Mouse (Mus musculus): Measurements from ENCODE around the gene Ssbp4.

The Ssbp4 gene

DNA sequence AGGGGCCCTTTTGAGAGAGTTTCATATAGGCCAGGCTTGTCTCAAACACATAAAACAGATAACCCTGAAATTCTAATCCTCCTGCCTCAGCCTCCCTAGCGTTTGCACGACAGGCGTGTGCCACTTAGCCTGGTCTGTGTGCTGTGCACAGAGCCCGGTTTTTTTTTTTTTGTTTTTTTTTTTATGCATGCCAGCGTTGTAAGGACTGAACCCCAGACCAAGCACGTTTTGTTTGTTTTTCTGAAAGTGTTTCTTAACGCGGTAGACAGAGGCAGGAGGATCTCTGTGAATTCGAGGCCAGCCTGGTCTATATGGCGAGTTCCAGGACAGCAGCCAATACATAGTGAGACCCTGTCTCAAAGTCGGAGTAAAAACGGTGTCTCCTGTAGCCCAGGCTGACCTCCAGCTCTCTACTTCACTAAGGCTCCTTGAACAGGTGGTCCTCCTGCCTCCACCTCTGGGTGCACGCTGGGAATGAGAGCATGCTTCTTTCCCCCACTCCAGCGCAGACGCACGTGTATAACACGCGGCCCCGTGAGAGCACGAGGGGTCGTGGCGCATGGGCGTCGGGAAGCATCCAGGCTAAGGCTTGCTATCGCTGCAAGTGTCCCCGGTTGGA is at the start of gene Ssbp4:
Gene Ssbp4 (minus strand): TSS at position 124 of the 619 bp plus-strand sequence.
- no peak for DNase-seq (ENCODE audit: low spot score in 2 of 2)

DNA sequence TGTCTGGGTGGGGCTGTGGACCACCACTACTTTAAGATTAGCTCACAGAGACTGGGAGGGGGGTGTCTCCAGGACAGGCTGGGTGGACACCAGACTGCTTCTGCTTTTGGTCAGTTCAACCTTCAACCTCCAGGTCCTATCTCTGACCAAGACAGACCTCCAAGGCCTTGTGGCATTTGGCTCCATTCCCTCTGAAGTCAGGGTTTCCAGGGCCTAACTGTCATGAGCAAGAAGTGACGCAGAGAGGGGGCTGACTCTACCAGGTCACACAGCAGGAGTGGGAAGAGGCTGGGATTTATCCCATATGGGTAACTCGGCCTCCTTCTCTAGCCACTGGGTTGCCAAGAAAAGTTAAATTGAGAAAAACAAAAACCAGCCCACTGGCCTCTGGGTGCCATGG is 49.1 kb upstream of the Ssbp4 start:
- no peak for DNase-seq (ENCODE audit: low spot score in 2 of 2)

DNA sequence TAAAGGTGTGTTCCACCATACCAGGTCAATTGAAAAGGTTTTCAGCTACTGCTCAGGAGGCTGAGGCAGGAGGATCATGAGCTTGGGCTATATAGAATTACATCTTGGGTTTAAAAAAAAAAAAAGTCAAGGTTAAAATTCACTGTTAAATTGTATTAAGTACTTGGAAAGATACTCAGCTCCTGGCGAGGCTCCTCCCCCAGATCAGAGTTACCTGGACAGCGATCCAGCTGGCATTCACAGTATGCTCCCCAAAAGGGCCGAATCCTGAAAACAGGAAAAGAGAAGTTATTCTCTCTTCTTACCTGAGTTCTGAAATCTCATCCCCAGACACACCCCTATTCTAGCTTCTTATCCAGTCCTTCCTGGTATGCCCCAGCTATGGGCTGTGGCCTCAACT is 48.5 kb upstream of the Ssbp4 start:
- no peak for DNase-seq (ENCODE audit: low spot score in 2 of 2)

DNA sequence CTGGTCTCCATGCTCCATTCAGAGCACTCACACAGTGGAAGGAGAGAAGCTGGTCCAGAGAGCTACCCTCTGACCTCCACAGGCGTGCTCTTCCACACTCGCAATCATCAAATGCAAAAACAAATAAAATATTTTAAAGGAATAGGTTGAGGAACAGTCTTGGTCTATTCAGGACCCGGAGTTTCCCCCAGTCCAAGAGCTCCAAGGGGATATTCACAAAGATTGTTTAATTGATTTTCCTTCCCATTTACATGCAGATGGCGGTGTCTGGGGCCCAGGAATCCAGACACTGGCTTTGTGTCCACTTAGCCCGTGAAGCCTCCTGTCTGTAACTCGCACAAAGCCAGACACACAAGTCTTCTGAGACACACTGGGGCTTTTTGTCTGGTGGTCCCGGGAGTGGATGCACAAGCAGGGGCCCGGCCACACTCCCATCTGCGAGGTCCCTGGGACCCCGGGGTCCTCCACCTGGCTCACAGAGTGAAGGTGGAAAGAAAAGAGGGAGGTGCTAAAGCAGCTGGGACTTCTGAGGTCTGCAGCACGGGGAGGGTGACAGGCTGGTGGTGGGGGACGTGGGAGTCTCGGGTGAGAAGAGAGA is 47.6 kb upstream of the Ssbp4 start:
- no peak for DNase-seq (ENCODE audit: low spot score in 2 of 2)

DNA sequence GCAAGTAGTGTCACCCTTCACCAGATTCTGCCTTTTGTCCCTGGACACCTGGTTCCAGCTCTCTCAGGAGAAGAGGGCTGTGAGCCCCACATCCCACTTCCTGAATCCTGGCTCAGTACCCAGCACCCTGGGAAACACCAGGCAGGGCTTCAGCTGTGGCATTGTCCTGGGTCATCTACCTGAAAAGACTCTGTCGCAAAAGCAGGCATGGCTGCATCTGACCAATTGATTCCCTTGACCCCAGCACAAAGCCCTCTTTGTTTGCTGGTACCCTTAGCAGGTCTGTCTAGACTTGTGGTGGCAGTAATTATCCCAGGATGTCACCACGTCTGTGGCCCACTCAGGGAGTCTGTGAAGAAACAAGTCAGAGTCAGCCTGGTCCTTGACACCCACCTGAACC is 46.8 kb upstream of the Ssbp4 start:
- no peak for DNase-seq (ENCODE audit: low spot score in 2 of 2)

DNA sequence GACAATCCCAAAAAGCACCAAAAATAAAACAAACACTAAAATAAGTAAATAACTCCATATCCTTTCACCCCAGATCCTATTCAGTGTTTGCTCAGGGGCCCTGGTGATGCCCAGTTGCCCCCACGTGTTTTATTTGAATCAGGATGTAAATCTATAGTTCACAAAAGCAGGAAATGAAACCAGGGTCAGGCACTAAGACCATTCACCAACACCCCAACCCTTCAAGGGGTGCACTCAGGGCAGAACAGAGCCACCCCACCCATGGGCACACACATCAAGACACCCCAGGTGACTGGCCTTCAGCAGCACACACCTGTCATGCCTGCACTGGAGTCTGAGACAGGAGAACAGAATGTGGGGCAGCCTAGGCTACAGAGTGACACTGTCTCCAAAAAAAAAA is 45.4 kb upstream of the Ssbp4 start:
- DNase-seq (ENCODE audit: low spot score in 2 of 2), result no peak

- no peak for DNase-seq (ENCODE audit: low spot score in 2 of 2)
These were observed 44.6 kb upstream of the Ssbp4 start for GRCm38 (mm10) chr8:70653226-70653625.

DNA sequence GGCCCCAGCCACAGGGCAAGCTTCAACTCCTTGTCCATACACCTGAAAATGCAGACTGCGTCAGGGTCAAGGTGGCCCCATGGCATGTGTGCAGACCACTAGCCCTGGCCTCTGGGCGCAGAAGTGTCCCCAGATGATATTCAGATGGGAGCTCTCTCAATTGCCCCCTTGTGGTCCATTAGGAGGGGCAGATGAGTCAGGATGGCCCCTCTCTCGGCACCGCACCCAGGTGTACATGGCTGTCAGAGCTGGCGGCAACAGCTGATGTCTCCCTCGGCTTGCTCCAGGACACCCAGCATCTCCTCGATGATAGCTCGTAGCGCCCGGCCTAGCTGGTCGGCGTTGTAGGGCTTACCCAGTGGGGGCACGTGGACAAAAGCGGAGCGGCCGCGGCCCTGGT is 41.7 kb upstream of the Ssbp4 start:
- no peak for DNase-seq (ENCODE audit: low spot score in 2 of 2)

- peak; percentile 91 to 92 for DNase-seq (ENCODE audit: low spot score in 2 of 2)
These were observed 40.7 kb upstream of the Ssbp4 start for GRCm38 (mm10) chr8:70649324-70649723.

- DNase-seq (ENCODE audit: low spot score in 2 of 2), result no peak
These were observed 40.2 kb upstream of the Ssbp4 start for GRCm38 (mm10) chr8:70648921-70649320.

DNA sequence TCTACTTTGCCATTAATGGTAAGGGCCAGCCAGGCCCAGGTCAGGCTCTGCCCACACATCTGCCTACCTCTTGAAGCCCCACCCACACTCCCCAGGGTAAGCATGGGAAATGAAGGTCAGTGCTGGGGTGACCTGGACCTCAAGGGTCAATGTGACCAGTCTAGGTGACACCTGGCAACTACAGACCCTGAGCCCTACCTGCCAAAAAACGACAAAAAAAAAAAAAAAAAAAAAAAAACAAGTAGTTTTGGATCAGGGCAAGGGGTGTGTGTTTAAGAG is 39.4 kb upstream of the Ssbp4 start:
- no peak for DNase-seq (ENCODE audit: low spot score in 2 of 2)

DNA sequence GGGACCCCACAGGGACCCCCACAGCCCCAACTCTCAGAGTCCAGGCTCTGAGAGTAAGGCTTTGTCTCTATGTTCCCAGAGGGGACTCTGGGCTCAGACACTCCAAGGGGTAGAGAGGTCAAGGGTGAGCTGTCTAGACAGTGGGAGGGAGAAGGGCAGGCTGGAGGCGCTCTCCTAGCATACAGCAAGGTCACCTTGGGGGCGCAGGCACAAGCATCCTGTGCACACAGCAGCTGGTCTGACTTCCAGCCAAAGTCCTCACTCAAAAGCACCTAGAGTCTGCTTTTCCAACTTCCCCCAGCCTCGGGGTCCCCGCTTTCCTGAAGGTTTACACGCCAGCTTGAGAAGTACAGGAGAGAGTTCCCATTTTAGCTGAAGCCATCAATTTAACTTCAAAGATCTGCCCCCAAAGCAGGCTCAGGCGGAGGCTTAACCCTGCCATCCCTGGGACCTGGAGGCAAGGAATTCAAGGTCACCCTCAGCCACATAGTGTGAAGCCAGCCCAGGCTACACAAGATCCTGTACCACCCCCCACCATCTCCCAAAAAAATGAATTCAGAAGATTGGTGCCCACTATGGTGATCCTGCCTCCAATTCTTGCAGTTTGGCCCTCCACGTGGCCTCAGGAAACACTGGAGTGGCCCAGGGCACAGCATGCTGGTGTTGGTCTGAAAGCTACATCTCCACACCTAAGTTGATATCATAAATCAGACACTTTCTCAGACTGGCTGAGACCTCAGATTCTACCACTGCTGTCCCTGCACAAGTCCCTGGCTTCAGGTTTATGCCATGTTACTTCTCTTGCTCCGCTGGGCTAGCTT is 38.9 kb upstream of the Ssbp4 start:
- DNase-seq (ENCODE audit: low spot score in 2 of 2), result no peak

GRCm38 (mm10) chr8:70646775-70647174 is 38.1 kb upstream of the Ssbp4 start:
- DNase-seq (ENCODE audit: low spot score in 2 of 2), result no peak

- DNase-seq (ENCODE audit: low spot score in 2 of 2), result no peak
These were observed 37.7 kb upstream of the Ssbp4 start for GRCm38 (mm10) chr8:70646369-70646768.

- DNase-seq (ENCODE audit: low spot score in 2 of 2), result peak; percentile 57 to 62
These were observed 37.0 kb upstream of the Ssbp4 start for GRCm38 (mm10) chr8:70645501-70646224.

GRCm38 (mm10) chr8:70644065-70644464 is 35.4 kb upstream of the Ssbp4 start:
- DNase-seq (ENCODE audit: low spot score in 2 of 2), result no peak

- DNase-seq (ENCODE audit: low spot score in 2 of 2), result no peak
These were observed 34.3 kb upstream of the Ssbp4 start for GRCm38 (mm10) chr8:70643019-70643418.

DNA sequence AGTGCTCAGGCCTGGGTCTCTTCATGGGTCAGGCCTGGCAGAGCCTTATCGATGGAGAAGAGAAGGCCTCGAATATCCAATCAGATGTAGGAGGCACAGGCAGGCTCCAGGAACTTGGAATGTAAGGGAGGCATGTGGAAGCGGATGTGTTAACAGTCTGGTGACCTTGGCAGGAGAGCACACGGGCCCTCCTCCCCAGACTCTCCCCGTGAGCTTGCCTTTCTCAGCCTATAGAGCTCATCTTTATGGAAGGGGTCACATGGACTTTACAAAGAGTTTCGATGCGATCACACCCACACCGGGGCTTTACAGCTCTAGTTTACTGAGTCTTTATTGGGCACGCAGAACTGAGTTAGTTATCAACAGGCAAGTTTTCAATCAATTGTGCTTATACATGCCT is 30.1 kb upstream of the Ssbp4 start:
- no peak for DNase-seq (ENCODE audit: low spot score in 2 of 2)

- no peak for DNase-seq (ENCODE audit: low spot score in 2 of 2)
These were observed 28.2 kb upstream of the Ssbp4 start for GRCm38 (mm10) chr8:70636838-70637237.

DNA sequence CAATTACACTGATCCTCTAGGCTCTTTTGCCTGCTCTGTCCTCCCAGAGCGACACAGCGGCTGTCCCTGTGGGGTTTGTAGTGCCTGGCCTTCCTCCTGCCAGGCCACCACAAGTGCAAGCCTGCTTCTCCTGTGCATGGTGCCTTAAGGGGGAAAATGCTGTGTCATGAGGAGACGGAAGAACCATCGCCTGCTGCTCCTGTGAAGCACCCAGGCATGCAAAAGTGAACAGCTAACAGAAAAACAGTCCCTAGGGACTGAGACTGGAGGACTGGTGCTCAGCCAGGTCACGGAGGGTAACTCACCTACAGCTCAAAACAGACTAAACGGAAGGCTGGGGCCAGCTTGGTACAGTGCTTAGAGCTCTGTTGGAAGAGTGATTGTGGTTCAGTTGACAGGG is 26.9 kb upstream of the Ssbp4 start:
- no peak for DNase-seq (ENCODE audit: low spot score in 2 of 2)

DNA sequence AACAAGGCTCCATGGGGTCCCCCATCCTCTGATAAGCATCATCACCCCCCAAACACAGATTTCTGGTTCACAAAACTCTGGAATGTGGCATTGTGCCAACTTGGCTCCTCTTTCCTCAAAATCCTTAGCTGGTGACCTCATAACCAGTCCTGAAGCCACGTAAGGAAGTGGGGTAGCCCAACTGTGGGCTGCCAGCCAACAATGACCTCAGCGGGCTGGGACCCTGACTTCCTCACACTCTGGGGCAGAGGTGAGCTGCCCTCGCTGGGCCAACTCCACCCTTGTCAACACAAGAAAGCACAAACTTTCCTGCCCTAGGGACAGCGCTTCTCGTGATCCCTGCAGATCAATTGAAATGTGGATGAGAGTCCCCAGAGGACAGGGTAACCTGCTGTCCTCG is 25.4 kb upstream of the Ssbp4 start:
- peak; percentile 77 to 83 for DNase-seq (ENCODE audit: low spot score in 2 of 2)

- no peak for DNase-seq (ENCODE audit: low spot score in 2 of 2)
These were observed 23.7 kb upstream of the Ssbp4 start, which contains the start of gene Gdf15 for GRCm38 (mm10) chr8:70632346-70632892. Gene Gdf15, minus strand, starts transcription at chr8:70632456.

Data from heart, adult 9 months (tissue).